Mouse (Mus musculus) natural killer cell, adult 2 months (primary cell): ENCODE data around the gene Ccar1.
"Not testable (repeated sequence)": the region's sequence is repeated elsewhere in the genome, so short reads cannot be mapped to it uniquely, and the experiment has no call there.

Experiments
- DNase-seq, 2 experiments: peaks; one replicate each; pipeline ENCODE4 v3.0.0; 2022; ENCODE audit warnings: low spot score in 2 of 2

Ccar1 gene

DNA sequence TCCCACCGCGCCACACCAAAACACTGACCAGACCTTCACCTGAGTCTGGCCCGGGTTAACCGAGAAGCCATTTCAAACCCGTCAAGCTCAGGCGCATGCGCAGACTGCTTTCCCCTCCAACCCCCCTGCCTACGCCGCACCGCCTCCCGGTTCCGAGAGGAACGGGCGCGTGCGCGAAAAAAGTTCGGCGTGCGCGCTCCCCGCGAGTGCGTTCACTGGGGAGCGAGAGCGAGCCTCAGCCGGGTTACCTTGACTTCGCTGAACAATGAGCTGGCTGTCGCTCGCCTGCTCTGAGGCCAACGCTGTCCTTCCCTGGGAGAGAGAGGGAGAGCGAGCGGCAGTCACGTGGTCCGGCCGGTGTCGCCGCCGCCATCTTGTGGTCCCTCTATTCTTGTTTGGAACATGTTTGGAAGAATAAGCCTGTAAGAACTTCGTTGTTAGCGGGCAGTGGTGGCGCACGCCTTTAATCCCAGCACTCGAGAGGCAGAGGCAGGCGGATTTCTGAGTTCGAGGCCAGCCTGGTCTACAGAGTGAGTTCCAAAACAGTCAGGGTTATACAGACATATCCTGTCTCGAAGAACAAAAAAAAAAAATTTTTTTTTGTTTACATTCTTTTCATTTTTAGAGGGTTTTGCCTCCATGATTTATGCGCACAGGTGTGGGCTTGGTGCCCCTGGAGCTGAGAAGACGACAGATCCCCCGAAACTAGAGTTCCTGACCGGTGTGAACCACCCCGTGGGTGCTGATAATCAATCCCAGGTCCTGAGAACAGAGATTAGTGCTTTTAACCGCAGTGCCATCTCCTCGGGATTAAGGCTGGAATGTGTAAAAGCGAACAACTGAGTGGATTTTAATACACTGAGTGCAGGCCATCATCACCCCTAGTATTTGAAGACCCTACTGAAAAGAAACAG lies at the start of gene Ccar1:
Ccar1 (minus strand) TSS at position 110 of the 914 bp plus-strand sequence.
- DNase-seq = peak; percentile 97 to 98

GRCm38 (mm10) chr10:62840687-62841086 lies 48.6 kb upstream of the Ccar1 start:
- DNase-seq = no peak

DNA sequence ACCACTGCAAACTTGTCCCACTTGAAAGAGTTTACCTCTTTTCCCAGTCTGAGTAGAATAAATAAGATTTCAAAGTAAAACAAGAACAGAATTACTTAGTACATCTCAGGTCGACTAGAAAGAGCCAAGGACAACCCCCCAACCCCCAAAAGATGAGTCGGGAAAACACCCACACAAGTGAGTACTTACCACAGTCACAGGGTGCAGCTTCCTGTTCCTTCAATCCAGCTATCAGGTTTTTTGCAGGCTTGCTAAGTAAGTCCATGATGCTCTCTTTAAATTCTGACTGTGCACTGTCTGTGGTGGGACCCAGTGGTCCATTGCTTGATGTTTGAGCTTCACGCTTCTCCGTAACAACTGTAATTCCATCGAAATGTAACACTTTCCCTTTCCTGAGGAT lies 45.9 kb upstream of the Ccar1 start:
- no peak for DNase-seq

- no peak for DNase-seq
Observed at GRCm38 (mm10) chr10:62832783-62833182, 40.7 kb upstream of the Ccar1 start.

DNA sequence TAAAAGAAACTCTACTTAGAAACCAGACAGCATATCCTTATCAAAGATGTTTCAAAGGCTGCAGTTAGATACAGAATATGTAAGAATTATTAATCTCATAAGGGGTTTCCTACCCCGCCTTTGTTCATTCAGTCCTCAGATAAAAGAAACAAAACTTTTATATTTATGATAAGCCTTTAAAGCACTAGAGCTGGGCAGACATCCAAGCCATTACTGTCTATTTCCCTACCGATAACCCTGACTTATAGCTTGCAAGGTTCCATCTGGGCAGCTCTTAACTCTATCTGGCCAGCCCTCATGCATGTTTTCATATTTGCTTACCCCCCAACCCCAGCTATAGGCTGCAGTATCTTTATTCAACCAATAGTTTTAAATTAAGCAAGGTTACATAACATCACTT lies 39.5 kb upstream of the Ccar1 start:
- DNase-seq = no peak

DNA sequence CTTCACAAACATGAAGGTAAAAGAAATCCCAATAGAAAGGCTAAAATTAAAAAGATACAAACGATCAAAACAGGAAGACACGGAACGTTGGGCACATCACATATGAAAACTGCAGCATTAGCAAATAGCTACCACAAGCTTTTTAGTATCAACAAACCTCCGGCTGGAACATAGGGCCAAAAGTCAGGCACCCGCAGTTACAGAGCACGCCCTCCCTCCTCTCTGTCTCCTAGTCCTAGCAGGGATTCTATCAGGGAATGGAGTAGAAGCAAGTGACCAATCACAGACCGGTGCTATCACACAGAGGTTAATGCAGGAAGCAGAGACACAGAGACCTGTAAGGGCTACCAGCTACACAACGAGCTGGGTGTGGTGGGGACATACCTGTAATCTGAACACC lies 32.4 kb upstream of the Ccar1 start:
- no peak for DNase-seq

DNA sequence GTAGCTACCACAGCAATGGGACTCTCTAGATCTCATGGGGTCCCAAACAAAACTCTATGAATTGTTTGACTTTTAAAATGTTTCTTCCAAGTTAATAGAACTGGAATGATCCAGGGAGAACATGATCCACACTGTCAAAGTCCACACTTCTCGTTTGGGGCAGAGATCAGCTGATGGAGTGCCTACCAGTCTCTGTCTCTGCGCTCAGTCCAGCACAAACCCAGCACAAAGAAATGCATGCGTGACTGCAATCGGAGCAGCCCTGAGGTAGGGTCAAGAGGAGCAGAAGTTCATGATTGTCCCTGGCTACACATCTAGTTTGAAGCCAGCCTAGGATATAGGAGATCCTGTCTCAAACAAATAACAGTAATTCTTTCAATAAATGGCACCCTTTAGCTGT lies 31.3 kb upstream of the Ccar1 start:
- DNase-seq = no peak

DNA sequence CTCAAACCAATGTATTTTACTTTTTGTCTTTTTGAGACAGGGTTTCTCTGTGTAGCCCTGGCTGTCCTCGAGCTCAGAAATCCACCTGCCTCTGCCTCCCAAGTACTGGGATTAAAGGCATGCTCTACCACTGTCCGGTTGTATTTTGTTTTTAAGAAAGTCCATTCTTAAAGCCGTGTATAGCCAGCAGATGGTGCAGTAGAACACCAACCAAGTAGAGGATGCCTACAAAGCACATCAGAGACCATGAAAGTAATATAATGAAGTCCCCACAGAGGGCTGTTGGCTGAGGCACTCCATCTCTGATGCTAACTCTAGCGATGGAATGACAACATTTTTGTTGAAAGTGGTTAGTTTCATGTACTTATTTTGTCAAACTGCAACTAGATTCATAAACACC lies 17.9 kb upstream of the Ccar1 start:
- no peak for DNase-seq

- DNase-seq = no peak
Observed at GRCm38 (mm10) chr10:62808766-62809165, 16.7 kb upstream of the Ccar1 start.

DNA sequence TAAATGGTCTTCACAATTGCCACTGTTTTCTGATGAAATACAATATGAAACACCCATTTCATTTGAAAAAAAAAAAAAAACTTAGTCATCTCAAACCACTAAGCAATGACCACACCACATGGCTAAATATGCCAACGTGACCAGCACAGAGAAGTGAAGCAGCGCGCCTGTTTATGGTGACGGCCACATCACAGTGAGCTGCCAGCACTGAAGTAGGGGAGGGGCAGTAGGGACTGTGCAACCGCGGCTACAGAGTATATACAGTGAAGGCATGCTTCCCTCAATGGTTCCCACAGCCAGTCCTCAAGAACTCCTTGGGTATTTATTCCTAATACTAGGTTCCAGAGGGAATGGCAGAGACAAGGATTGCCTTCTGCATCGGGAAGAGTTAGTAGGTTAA lies 16.2 kb upstream of the Ccar1 start:
- DNase-seq = peak in 1 of 2 experiments; percentile 4

GRCm38 (mm10) chr10:62804106-62804505 lies 12.0 kb upstream of the Ccar1 start:
- DNase-seq = no peak

DNA sequence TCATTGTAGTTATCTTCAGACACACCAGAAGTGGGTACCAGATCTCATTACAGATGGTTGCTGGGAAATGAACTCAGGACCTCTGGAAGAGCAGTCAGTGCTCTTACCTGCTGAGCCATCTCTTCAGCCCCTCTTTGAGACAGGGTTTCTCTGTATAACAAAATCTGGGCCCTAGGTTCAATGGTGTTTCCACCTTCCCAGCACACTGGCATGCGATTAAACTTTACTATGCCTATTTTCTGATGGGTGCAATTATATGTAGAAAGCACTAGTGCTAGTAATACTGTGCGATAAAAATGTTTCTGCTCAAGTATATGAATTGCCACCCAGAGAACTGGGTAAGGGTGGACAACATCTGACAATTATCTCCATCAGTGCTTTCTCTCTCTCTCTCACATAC lies 11.2 kb upstream of the Ccar1 start:
- DNase-seq = no peak

GRCm38 (mm10) chr10:62794221-62794620 lies 2.1 kb upstream of the Ccar1 start:
- DNase-seq = no peak

DNA sequence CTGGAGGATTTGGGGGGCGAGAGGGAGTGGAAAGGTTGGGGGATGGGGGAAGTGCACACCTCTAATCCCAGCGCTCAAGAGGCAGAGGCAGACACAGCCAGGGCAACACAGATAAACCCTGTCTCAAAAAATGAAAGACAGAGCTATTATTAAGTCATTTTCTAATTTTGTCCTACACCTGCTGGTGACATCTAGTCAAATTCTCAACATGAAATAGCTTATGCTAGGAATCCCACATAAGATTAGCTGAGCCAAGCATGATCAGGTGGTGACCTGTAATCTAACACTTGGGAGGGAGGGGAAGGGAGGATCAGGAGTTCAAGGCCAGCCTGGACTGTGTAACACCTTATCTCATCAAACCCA lies 986 bp upstream of the Ccar1 start:
- DNase-seq = peak in 1 of 2 experiments; percentile 5

GRCm38 (mm10) chr10:62791251-62792176 lies 572 bp downstream of the Ccar1 start:
- peak; percentile 21 to 23 for DNase-seq

- DNase-seq = not testable (repeated sequence)
Observed at GRCm38 (mm10) chr10:62781776-62782175, 10.3 kb downstream of the Ccar1 start.

GRCm38 (mm10) chr10:62750781-62751180 lies 41.3 kb downstream of the Ccar1 start:
- no peak for DNase-seq

DNA sequence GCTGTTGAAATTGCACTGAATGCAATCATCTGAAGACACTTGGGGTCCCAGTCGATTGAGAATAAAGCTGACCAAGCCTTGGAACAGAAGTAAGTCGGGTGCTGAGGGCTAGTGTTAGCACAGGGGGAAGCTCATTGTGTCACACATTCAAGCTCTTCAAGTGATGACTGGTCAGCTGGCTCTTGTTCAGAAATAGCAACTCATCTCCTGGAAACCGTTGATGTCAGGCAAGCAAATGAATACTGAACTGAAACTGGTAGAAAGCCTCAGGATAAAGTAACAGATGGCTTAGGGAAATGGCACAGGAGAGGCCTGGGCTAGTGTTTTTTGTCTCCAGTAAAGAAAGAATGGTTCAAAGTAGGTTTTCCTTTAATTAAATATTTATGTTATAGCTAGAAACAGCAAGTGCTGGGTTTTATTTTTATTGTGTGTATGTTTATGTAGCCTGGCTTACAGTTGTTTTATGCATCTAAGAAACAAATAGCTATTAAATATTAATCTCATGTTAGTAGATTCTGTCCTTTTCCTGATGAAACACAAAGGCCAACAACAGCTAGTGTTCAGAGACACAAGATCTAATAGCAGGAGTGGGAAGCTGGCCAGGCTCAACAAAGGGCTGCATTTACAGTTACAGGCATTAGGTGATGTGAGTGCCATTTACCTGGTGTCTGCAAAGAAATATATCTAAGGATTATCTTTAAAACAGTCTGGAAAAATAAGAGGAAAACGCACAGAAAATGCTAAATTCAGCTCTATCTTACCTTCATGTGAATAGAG lies 51.9 kb downstream of the Ccar1 start:
- no peak for DNase-seq

DNA sequence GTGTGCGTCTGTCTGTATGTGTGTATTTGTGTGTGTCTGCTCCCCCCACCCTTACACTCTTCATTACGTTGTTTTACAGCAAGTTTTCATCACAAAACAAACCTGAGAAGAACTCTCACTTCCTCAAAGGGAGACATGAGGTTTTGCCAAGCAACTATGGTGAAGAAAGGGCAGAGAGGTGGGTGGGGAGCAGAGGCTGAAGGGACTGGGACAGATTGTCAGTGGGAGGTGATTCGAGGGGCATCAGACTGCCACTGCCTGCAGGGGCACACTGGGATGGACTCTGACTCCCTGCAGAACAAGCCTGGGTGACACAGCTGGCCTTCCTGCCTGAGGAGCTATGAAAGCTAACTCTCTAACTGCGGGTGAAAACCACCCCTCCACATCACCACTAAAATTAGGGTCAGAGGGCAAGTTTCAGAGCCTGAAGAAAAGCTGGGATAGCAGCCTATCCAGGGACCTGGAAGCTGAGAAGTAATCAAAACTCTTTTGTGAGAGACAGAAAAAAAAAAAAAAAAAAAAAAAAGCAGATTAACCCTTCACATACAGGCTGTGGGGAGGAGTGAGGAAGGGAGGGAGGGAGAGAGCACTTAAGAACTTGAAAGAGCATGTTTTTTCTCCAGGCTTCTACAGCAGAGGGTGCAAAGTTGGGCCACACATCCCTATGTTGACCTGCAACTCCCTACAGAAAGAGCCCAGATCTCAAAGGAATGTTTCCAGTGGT lies 55.0 kb downstream of the Ccar1 start:
- DNase-seq = no peak

GRCm38 (mm10) chr10:62730826-62731225 lies 61.3 kb downstream of the Ccar1 start:
- no peak for DNase-seq
